Mouse (Mus musculus) cerebellum, adult 2 months (tissue): ENCODE results near the gene Rtp4.

Experiments
- CTCF ChIP-seq: fragments of 200-500 bp; IDR thresholded peaks from 2 replicates; pipeline ENCODE4 v1.5.1; 2011; ENCODE audit warnings: low read depth, mild to moderate bottlenecking, control low read depth, low read length, moderate library complexity, borderline replicate concordance; ENCODE audit not compliant: insufficient read depth
- POLR2A ChIP-seq: fragments of 200-500 bp; IDR thresholded peaks from 2 replicates; pipeline ENCODE4 v1.6.1; 2011; ENCODE audit warnings: low read length, control low read depth, borderline replicate concordance; ENCODE audit not compliant: insufficient read depth

- TF ChIP-seq POLR2A (no peak), CTCF (no peak)
These were observed 77.9 kb downstream of the Rtp4 start for GRCm38 (mm10) chr16:23597968-23598367.
